Mouse (Mus musculus): ENCODE data around the gene Arsk.

Arsk gene

DNA sequence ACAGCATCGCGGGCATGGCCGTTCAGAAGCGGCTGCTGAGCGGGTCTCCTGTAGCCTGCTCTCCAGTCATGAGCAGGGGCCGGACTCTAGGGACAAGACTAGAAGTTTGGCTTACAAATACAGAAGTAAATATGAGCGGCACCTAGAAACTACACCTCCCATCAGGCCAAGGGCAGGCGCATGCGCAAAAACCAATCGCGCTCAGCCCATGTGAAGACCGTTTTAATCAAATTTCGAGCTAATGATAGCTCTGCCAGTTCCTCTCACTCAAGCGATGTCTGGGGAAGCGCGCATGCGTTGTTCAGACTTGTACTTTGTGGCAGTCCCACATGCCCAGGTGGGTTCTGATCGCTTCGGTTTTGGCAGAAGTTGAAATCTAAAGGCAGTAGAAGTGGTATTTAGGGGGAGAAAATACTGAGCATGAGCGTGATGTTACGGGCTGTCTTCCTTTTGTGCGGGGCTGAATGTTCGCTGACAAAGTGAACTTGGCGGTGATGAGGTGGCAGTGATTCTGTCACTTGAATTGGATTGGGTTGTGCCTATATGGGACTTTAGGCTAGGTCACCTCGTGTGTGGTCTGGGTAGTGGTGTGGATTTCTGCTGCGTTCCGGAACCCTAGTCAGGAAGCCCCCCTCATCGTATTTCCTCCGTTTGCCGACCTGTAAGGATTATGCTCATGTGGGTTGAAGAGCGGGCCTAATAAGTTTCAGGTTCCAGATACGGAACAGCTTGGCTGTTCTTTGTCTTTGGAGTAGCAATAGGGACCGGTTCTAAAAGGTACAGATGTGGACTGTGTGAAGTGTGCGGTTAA, at the start of gene Arsk, which contains the start of gene Ttc37:
Gene Arsk, minus strand, starts transcription at position 168 of the 811 bp plus-strand sequence.
Gene Ttc37, plus strand, starts transcription at position 242 of the 811 bp plus-strand sequence.
- peak; percentile 93 to 95 for DNase-seq (ENCODE audit: low spot score in 2 of 2)

DNA sequence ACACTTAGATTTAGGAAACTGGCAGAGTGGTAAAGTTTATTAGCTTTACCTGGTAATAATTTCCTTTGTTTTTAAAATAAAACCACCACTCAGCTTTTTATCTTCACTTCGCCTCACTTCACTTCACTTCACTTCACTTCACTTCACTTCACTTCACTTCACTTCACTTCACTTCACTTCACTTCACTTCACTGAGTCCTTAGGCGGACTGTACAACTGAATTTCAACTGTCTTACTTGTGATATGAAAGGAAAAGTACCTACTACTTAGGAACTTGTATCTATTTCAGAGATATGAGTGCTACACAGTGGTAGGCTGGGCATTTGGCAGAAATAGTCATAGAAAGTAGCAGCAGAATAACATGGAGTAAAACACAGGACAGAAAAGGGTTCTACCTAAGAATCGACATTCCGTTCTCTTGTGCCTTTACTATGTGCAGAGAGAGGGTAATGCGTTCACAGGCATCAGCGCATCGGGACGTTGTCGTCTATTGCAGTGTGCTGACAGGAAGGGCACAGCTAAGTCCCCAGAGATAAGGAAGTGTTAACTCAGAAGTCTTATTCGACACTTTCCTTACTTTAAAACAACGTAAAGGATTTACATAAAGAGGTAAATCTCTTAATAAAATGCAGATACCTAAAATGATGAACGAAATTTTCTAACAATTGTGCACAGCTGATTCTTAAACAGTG, 42.8 kb upstream of the Arsk start:
- DNase-seq (ENCODE audit: low spot score in 2 of 2): no peak

DNA sequence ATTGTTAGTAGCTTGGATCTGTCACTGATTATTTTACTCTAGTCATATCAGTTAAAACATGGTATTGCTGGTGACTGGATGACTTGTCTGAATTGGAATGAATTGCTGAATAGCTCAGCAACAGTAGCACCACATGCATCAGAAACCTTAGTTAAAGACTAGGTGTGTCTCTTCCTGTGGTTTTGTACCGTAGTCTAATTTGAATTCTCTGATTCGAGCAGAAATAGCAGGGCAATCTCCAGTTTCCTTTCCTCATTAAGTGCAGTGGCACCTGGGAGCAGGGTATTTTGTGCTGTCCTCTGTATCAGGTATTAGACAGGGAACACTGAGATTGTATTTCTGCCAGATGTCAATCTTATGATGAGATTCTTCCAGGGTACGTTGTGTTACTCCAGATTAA, 40.4 kb upstream of the Arsk start:
- no peak for DNase-seq (ENCODE audit: low spot score in 2 of 2)

DNA sequence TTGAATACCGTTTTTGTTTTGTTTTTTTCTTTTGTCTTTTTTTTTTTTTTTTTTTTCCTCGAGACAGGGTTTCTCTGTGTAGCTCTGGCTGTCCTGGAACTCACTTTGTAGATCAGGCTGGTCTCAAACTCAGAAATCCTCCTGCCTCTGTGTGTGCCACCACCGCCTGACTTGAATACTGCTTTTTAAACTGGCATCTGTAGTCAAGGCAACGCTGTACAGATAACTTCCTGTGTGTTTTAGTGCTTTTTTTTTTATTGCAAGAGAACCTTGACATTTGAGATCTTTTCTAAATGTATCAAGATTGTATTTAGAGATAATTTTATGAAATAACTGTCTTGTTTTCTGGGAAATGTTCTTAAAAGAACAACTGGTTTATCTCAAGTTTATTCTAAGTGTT, 34.0 kb upstream of the Arsk start:
- DNase-seq (ENCODE audit: low spot score in 2 of 2): no peak

DNA sequence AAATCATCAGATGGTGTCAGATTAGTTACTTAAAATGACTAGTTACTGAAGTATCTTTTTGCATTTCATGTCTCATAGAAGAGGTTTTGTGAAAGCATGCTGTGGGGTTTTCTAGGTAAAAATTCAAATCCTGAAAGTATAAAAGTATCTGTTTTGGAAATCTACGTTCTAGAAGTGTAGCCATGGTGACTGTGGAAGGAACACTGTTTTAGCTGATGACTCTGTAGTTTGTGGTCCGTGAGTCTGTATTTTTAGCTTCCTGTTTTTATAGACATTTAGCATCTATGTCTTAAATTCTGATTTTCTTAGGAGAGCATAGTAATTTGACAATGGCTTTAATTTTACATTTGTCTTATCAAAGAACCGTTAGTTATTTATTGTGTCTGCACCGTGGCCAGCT, 30.3 kb upstream of the Arsk start:
- DNase-seq (ENCODE audit: low spot score in 2 of 2): no peak

DNA sequence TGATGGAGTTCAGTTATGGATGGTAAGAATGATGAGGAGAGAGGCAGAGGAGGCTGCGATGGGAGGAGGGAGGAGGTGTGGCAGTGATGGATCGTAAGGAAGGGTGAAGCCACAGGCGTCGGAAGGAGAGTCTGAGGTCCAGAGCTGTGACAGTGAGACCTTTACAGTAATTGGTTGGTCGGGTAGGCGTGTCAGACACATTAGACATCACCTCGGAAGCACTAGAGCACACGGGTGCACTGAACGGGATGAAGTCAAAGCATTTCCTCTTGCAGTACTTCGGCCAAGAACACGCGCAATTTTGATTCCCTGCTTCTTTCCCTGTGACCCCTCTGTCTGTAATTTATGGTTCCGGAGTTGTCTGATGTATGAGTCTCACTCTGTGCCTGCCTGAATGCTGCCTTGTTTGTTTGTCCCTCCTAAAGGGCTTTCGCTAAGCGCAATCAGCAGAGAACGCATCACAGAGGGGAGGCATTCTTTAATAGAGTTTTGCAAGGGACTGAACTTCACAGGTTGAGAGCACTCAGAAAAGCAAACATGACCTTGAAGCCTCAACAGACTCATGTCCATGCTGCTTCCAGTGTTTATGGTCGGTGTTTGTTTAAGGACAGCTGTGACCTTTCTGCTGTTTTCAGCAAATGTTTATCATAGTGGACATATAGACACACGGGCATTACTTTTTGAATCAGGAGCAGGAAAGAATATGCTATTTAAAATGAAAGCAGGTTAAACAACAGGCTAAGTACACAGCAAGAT, 10.8 kb upstream of the Arsk start:
- no peak for DNase-seq (ENCODE audit: low spot score in 2 of 2)

DNA sequence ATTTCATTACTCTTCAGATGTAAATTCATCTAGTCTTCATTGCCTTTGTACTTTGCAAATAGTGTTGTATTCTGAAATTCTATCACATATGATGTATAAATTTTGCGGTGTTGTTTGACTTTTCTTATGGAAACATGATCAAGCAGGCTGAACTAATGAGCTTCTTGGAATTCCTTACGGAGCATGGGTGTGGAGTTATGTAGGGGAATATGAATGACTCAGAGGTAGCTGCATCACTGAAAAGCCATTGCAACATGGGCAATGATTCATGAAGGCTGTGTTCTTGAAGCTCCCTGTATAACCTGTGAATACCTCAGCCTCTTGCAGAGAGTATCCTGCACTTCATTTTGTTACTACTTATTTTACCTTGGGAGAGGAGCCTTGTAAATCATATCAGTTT, 3.5 kb upstream of the Arsk start:
- DNase-seq (ENCODE audit: low spot score in 2 of 2): no peak

DNA sequence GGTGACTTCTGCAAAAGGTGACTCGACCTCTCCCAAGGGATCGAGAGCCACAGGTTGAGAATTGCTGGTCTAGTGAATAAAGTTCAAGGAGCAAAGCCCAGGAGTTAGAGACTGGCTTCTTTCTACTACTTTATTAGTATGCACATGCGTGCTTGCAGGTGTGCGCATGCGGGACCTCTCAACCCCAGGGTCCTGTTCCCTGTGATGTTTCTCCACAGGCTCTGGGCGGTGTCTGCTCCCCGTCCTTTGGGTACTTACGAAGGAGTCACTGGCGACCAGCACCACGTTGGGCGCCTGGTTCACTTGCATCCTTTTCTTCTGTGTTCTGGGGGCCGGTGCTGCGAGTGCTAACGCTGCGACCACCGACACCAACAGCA, 356 bp downstream of the Arsk start:
- peak in 1 of 2 experiments; percentile 43 for DNase-seq (ENCODE audit: low spot score in 2 of 2)

DNA sequence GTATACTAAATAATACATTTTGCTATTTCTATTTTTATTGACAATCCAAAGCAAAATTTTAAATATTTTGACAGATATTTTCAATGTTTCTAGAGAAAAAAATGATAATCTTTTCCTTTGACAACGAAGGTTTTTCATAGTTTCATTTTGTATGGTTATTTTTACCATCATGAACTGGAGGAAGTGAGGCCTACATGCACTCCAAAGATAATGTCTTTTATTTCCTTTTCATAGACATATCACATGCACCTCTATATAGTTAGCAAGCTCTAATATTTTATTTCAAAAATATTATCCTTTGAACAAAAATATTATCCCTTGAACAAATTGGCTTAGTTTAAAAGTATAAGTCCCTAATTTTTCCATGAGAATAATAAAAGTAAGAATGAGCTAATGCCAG, 24.1 kb downstream of the Arsk start:
- no peak for DNase-seq (ENCODE audit: low spot score in 2 of 2)

DNA sequence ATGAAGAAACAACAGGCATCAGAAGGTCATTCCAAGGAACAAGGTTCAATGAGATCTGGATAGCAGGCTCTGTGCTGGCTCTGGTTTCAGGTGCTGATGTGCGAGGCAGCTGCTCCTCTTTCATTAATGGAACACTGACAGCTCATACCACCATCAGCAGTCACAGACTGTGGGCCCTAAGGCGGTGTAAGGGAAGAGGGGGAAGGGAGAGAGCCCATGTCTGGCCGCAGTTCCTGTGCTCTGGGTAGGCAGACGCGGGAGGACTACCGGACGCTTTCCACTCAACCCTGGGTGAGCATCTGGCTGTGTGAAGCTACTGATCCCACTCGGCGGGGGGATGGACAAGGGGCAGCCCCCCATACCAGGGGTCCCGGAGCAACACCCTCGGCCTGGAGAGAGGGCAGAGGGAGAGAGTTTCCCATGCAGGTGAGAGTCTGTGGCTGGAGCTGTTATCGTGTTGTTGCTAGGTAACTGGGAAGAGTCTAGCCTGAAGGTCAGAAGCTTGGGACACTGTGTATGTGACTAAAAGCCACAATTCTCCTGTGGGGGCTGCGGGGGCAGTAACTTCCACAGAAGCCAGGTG, 34.0 kb downstream of the Arsk start:
- no peak for DNase-seq (ENCODE audit: low spot score in 2 of 2)

DNA sequence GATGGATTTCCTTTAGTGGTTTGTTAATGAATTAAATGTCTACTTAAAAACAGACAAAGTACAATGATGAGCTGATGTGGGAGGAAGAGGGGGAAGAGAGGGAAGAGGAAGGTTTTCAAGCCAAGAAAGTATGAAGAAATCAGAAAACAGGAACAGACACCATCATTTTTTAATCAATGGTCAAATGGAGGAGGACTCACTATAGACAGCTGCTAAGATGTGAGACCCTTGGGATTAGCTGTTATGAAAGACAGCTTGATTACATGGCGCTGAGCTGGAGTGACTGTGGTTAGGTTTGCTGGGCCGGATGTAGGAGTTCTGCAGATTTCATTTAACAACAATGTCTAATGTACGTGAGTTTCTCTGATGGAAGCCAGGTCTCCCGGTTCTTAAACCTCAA, 34.9 kb downstream of the Arsk start:
- DNase-seq (ENCODE audit: low spot score in 2 of 2): no peak

DNA sequence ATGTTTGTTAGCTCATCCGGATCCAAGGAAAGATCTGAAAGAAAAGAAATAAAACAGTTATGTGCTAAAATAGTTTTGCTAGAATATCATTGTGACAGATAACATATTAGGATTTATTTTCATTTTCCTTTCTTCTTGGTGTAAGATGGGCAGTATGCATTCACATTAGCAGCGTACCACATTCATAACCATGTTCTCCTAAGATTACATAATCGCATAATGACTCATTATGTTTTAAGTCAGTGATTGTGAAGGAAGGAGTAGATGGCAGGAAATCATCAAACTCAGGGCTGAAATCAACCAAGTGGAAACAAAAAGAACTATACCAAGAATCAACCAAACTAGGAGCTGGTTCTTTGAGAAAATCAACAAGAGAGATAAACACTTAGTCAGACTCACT, 35.9 kb downstream of the Arsk start:
- DNase-seq (ENCODE audit: low spot score in 2 of 2): no peak

DNA sequence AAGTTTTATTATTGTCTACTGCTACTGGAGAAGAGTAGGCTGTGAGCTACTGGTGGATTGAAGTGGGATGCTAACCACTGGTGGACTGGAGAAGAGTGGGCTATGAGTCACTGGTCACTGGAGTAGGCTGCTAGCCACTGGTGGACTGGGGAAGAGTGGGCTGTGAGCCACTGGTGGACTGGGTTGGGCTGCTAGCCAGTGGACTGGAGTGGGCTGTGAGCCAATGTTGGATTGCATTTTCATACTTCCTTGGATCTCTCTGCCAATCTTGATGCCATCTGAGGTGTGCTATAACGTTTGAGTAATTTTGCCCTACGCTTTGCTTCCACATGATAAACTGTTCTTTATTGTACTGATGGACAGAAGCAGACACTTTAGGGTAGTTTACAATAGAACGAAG, 36.3 kb downstream of the Arsk start:
- no peak for DNase-seq (ENCODE audit: low spot score in 2 of 2)

DNA sequence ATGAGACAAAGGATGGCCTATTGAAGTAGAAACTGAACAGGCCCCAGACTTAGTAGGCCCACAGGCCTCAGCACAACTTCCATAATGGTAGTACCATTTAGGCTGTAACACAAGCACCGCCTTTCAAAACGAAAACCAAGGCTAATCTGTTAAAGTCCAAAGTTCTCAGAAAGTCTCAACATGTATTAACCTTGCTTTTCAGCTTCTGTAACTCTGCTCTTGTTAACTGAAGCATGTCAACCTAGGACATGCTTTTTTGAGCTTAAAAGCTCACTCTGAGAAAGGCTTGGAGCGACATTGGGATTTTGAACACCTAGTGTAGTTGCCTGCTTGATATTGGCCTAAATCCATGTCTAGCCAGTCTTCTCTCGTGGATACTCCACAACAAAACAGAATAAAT, 38.9 kb downstream of the Arsk start:
- no peak for DNase-seq (ENCODE audit: low spot score in 2 of 2)

DNA sequence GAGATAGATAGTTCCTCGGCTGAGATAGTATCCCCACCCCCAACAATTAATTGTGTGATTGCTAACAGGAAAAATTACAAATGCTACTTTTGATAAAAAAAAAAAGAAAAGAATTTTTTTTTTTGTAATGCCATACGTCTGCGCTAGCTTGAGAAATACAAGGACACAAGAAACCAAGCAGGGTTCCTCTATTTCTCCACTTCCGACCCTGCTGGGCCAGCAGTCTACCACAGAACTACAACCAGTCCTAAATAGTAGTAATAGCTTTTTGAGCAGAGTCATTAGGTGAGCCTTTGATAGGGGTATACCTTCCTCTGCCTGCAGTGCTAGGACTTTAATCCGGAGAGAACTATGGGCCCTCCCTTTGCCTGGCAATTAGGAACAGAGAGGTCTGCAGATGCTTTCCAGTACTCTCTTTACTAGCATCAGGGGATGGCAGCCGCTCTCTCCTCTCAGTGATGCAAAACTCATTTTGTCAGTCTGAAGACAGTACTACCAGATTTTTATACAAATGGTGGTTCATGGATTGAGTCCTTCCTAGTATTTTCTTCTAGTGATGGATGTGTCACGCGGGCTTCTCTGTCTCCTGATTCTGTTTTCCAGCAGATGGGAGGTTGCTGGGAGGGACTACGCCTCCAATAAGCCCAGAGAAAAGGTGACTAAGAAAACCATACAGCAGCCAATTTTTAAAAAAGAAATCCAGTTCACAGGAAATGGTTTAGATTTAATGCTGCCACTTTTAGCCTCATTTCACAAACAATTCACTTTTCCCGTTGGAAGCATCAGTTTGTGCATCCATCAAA, 41.0 kb downstream of the Arsk start:
- peak in 1 of 2 experiments; percentile 22 for DNase-seq (ENCODE audit: low spot score in 2 of 2)

DNA sequence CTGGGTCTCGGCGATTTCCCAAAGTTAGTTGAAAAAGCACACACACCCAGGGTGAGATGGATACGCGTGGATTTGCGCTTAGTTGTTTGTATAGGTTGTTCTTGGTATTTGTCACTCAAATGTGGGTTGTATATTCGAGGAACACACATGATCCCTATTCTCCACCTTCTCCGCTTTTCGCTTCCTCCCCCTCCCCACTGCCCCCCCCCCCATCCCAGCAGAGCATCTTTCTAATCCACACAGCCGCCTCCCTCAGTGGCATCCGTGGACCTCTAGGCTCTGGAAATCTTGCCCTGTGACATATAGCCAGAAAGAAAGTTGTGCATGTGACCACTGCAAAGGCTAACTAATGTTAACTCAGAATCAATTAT, 41.6 kb downstream of the Arsk start, which contains the start of gene Gpr150:
Gene Gpr150, minus strand, starts transcription at position 101 of the 371 bp plus-strand sequence.
- no peak for DNase-seq (ENCODE audit: low spot score in 2 of 2)

DNA sequence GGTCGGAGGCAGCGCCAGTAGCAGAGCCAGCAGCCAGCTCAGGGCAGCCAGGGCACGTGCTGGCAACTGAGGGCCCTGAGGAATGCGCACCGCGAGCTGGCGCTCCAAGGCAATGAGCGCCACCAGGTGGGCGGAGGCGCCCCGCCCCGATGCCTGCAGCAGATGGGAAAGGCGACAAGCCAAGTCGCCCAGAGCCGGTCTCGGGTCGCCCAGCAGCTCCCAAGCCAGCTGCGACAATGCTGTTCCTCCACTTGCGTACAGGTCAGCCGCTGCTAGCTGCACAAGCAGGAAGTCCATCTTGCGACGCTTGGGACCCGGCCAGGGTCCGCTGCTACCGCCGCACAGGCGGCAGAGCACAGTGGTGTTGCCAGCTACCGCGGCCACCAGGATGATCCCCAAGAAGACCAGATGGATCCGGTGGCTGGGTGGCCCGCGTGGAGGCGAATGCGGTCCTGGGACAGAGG, 42.2 kb downstream of the Arsk start:
- DNase-seq (ENCODE audit: low spot score in 2 of 2): peak; percentile 64 to 70

DNA sequence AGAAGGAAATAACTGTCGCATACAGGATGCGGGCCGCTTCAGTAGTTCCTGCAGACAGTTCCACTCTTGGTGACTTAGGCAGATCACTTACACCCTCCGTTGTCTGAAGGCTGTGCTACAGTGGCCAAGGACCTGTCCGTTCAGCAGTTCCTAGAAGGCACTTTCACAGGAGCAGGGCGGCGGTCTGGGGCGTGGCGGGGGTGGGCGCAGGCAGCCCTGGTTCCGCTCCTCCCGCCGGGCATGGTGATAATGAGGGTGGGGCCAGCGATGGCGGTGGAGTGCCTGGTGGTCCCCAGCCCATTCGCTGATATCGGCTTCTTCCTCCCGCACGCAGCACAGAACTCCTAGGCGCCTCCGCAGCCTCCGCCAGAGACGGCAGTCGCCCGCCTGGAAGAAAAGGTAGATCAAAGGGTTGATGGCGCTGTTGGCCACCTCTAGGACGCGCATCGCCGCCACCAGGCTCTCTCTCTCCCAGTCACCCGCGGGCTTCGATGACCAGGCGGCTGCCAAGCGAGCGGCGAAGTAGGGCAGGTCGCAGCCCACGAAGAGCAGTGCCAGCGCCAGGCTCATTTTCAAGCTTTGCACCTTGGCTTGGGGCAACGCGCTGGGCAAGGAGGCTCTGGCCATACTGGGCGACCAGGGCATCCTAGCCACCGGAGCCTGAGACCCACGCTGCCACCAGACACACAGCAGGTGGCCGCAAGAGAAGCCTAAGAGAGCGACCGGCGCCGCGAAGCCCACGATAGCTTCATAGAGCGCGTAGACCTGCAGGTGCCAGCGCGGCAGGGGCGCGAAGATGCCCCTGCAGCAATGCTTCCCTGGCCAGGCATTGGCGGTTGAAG, 42.8 kb downstream of the Arsk start:
- peak in 1 of 2 experiments; percentile 7 for DNase-seq (ENCODE audit: low spot score in 2 of 2)

DNA sequence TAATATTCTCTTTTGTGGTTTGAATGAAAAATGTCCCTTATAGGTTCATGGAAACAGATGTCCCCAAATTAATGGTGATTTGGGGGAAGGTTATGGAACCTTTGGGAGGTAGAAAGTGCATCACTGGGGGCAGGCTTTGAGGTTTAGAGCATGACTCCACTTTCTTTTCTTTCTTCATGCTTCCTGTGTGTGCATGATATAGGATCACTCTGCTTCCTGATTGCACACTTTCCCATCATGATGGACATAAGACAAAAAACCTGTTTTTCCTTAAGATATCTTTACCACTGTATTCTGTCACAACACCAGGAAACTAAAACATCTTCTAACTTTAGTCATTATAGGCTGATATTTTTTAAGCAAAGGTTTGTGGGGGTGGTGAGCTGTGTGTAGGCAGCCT, 53.5 kb downstream of the Arsk start:
- no peak for DNase-seq (ENCODE audit: low spot score in 2 of 2)

DNA sequence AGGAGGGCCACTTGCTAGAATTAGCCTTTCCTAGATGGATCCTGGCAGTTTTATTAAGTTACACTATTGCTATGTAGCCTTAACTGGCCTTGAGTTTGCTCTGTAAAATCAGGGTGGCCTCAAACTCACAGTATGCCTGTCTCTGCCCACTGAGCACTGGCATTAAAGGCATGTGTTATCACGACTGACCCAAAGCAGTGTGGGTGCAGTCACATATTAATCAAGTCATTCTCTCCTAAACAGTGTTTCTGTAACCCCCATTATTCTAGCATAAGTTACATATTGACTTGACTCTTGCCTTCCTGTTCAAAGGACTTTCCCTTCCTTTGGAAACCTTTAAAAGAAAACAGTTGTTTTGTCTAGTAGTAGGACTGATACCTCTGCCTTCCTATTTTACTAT, 56.0 kb downstream of the Arsk start:
- no peak for DNase-seq (ENCODE audit: low spot score in 2 of 2)
